Mouse (Mus musculus) G1E (cell line): ENCODE measurements around the gene Angptl6. TPM values are rescaled to one million over a fixed set of nuclear protein-coding genes. Genes with fewer than 3 reads are reported as not detected.

ENCODE experiments used
- ATAC-seq: 2 replicates; pipeline ENCODE4 v1.8.0; 2016; ENCODE audit warnings: mild to moderate bottlenecking; ENCODE audit not compliant: insufficient number of reproducible peaks, poor library complexity, low FRiP score, severe bottlenecking; ENCODE audit errors: extremely low read depth
- DNase-seq: peaks from one replicate; pipeline ENCODE4 v3.0.0; 2012; ENCODE audit warnings: low spot score
- H3K27me3 ChIP-seq: 2 replicates; pipeline ENCODE4 v1.6.1; 2012; ENCODE audit warnings: mild to moderate bottlenecking, low read length, inconsistent platforms; ENCODE audit not compliant: insufficient read depth
- H3K36me3 ChIP-seq: replicated peaks from 2 replicates; pipeline ENCODE3; 2012; ENCODE audit warnings: mild to moderate bottlenecking, inconsistent platforms
- H3K4me1 ChIP-seq: 2 replicates; pipeline ENCODE4 v1.6.1; 2012; ENCODE audit warnings: low read depth, low read length, inconsistent platforms, mixed read lengths; ENCODE audit not compliant: insufficient read depth
- H3K4me3 ChIP-seq: 2 replicates; pipeline ENCODE4 v1.5.1; 2012; ENCODE audit warnings: low read depth, mild to moderate bottlenecking, inconsistent platforms, low read length, moderate library complexity, mixed read lengths
- H3K9me3 ChIP-seq: replicated peaks from 2 replicates; pipeline ENCODE4 v1.6.1; 2012; ENCODE audit warnings: inconsistent platforms
- CTCF ChIP-seq: IDR thresholded peaks from 2 replicates; pipeline ENCODE4 v1.5.1; 2012; ENCODE audit warnings: low read depth, low read length, inconsistent platforms, mixed read lengths
- GATA1 ChIP-seq: IDR thresholded peaks from 2 replicates; pipeline ENCODE4 v1.6.1; 2012; ENCODE audit warnings: borderline replicate concordance, low read length, inconsistent platforms, mixed read lengths
- GATA2 ChIP-seq: IDR thresholded peaks from 2 replicates; pipeline ENCODE4 v1.6.1; 2012; ENCODE audit warnings: low read depth, low read length, inconsistent platforms, borderline replicate concordance
- POLR2AphosphoS5 ChIP-seq: IDR thresholded peaks from 2 replicates; pipeline ENCODE4 v1.6.1; 2012; ENCODE audit warnings: low read depth, low read length, inconsistent platforms; ENCODE audit not compliant: insufficient replicate concordance
- TAL1 ChIP-seq: conservative IDR thresholded peaks from 2 replicates; pipeline ENCODE4 v1.6.1; 2012; ENCODE audit warnings: low read depth, low read length, inconsistent platforms, mixed read lengths
- polyA plus RNA-seq: library from polyadenylated mRNA; stranded (reverse); fragments of >175 nt; gene quantifications from 2 replicates; pipeline ENCODE4 v1.2.3, GENCODE M21; 2012
- total RNA-seq, 2 experiments: library from RNA; stranded (forward) in 1 of 2; stranded (reverse) in 1 of 2; fragments of 200-1000 nt in 1 of 2; fragments of >200 nt in 1 of 2; fragmentation: Nextera tagmentation in 1 of 2; gene quantifications; 2 replicates each; pipeline ENCODE4 v1.2.3; 2014 to 2017

Angptl6 gene
- total and polyA plus RNA-seq, 3 experiments, result 0.66 to 2.4 (median 1.2) TPM

DNA sequence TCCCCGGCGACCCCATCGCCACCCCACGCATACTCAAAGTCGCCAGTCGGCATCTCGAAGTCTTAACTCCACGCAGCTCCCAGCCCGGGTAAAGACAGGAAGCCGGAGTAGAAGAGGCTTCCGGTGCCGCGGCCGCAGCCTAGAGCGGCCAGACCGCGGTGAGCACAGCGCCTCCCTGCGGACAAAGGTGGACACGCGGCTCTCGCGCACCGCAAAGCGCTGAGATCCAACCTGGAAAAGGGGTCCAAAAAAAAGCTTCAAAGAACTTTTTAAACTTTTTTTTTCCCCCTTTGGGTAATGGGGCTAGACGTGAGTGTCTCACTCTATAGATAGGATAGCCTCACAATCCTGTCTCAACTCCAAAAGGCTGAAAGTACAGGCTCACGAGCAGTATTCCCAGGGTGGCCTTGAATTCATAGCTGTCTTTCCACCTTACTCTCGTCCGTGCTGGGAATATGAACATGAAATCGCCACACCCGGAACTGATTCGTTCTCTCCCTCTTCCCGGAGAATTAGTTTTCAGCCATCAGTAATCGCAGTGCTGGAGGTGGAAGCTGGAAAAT is 19.1 kb upstream of the Angptl6 start, which contains the start of gene Eif3g:
Gene Eif3g, minus strand, starts transcription at position 113 of the 563 bp plus-strand sequence.
- Histone ChIP-seq H3K9me3 (no peaks in the 10 kb centered on the region), H3K4me3 (peak within 1 kb of the TSS; percentile 96), H3K27me3 (no peaks in the 10 kb centered on the region), H3K36me3 (peaks cover 48% of the 10 kb centered on the region), H3K4me1 (peaks cover 56% of the 10 kb centered on the region)
- DNase-seq (peak; percentile 93), ATAC-seq (peak; percentile 19; the same call in 1 of the 2 replicates)
- peak; percentile 74 for TF ChIP-seq CTCF
- no peak for TF ChIP-seq GATA2

DNA sequence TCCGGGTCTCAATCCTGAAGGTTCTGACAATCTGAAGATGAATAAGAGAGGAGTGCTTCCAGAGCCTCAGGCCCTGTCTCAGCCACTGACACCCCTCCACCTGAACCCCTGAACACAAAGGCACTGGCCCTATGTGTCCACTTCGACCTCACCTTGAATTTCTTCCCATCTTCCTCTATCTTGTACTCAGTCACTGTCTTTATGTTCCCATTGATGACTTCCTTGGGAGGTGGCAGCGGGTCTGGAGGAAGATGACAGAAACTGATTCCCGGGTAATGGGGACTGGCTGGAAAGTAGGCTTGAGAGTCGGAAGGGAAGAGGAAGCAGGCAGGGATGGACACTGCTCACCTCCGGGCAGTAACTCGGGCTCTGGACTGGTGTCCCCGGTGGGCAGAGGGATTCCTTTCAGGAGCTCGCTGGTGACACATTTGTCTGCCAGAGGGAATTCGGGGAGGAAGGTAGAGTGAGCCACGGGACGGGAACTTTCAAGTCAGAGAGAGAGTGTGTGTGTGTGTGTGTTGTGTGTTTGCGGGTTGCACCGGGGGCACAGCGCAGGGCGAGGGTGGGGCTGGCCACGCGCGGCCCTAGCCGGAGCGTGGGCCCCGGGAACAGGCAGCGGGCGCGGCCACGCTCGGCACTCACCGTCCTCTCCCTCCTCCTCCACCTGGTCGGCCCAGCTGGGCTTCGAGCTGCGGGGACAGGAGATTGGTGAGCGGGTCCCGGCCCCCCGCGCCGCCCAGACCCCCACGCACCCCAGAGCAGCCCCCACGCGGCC is 18.4 kb upstream of the Angptl6 start:
- no peak for ATAC-seq
- Histone ChIP-seq H3K36me3 (peaks cover 48% of the 10 kb centered on the region), H3K9me3 (no peaks in the 10 kb centered on the region), H3K4me3 (peak overlapping the region; percentile 96), H3K4me1 (peaks cover 62% of the 10 kb centered on the region), H3K27me3 (no peaks in the 10 kb centered on the region)
- peak; percentile 51 for DNase-seq
- no peak for TF ChIP-seq CTCF

- peaks cover 75% of the 10 kb centered on the region for H3K4me1 ChIP-seq
- ATAC-seq, result no peak
Observed at GRCm38 (mm10) chr9:20895382-20895781, 15.9 kb upstream of the Angptl6 start.

DNA sequence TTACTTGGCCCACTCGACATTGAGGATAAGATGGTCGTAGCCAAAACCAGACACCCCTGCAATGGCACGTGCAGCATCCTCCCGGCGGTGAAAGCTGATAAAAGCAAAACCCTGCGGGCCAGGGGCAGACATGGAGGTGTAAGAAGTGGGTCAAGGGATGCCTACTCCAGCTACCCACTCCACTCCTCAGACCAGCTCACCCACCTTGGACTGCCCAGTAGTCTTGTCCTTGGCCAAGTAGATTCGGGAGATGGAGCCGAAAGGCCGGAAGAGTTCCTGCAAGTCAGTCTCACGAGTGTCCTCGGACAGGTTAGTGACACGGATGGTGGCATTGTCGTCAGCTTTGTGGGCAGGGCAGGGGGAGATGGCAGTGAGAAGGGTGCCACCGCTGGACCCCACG is 15.1 kb upstream of the Angptl6 start:
- H3K9me3 ChIP-seq, result no peaks in the 10 kb centered on the region
- peaks cover 81% of the 10 kb centered on the region for H3K36me3 ChIP-seq
- H3K4me1 ChIP-seq, result peaks cover 82% of the 10 kb centered on the region
- H3K27me3 ChIP-seq, result no peaks in the 10 kb centered on the region
- H3K4me3 ChIP-seq, result peak overlapping the region; percentile 54; the same call in 1 of the 2 replicates
- ATAC-seq (no peak), DNase-seq (no peak)
- peak; percentile 86 for TF ChIP-seq POLR2AphosphoS5
- TF ChIP-seq TAL1, result no peak

More at GRCm38 (mm10) chr9:20895382-20895781, 15.9 kb upstream of the Angptl6 start:
- Histone ChIP-seq H3K9me3 (no peaks in the 10 kb centered on the region), H3K27me3 (no peaks in the 10 kb centered on the region), H3K36me3 (peaks cover 74% of the 10 kb centered on the region), H3K4me3 (peak overlapping the region; percentile 96; the same call in 1 of the 2 replicates)
- TF ChIP-seq GATA2, result no peak
- no peak for DNase-seq

GRCm38 (mm10) chr9:20893590-20894343 is 14.2 kb upstream of the Angptl6 start:
- Histone ChIP-seq H3K36me3 (peaks cover 86% of the 10 kb centered on the region), H3K9me3 (no peaks in the 10 kb centered on the region), H3K4me1 (peaks cover 84% of the 10 kb centered on the region), H3K27me3 (no peaks in the 10 kb centered on the region), H3K4me3 (peak overlapping the region; percentile 45; the same call in 1 of the 2 replicates)
- DNase-seq (no peak), ATAC-seq (no peak)
- TF ChIP-seq GATA2 (no peak), CTCF (no peak), POLR2AphosphoS5 (no peak; the same call in 1 of the 2 replicates), TAL1 (no peak), GATA1 (no peak)

GRCm38 (mm10) chr9:20893069-20893468 is 13.5 kb upstream of the Angptl6 start:
- peak overlapping the region; percentile 47 for H3K4me3 ChIP-seq

More at GRCm38 (mm10) chr9:20893069-20893468, 13.5 kb upstream of the Angptl6 start:
- Histone ChIP-seq H3K27me3 (no peaks in the 10 kb centered on the region), H3K4me1 (peaks cover 82% of the 10 kb centered on the region), H3K36me3 (peaks cover 86% of the 10 kb centered on the region), H3K9me3 (no peaks in the 10 kb centered on the region)
- DNase-seq (no peak), ATAC-seq (no peak)
- peak; percentile 96 for TF ChIP-seq POLR2AphosphoS5
- no peak for TF ChIP-seq CTCF
